Mouse (Mus musculus) urinary bladder, postnatal 10 days (tissue): ENCODE measurements around the gene Atg7.

ENCODE experiments used
- DNase-seq: peaks from one replicate; pipeline ENCODE4 v3.0.0; 2022; ENCODE audit warnings: low spot score

The Atg7 gene

DNA sequence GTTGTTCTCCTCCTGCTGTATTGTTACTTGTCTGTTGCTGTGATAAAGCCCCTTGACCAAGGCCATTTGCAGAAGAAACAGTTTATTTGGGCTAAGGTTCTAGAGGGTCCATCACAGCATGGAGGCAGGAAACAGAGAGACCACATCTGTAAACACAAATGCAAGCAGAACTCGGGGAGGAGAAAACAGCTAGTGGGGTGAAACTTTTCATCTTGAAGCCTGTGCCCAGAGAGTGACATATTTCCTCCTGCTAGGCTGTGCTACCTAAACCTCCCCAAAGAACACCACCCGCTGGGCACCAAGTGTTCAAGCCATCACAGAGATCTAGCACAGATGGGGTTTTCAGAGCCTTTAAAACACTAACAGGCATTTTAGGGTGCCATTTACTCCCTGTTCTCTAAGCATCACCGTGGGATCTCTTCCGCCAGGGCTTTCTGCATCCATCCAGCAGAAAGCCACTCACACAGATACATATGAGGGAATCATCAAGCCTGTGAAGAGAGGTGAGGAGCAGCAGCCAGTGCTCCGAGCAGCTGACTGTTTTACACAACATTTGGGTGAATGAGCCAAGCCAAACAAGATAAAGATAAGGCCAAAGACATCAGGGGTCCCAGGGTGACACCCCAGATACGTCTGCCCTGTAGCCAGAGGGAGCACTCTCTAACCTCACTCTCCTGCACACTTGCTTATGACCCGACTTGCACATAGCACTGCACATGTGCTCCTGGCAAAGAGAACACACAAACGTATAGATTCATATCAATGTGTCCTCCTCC lies 262.5 kb downstream of the Atg7 start:
- no peak for DNase-seq

DNA sequence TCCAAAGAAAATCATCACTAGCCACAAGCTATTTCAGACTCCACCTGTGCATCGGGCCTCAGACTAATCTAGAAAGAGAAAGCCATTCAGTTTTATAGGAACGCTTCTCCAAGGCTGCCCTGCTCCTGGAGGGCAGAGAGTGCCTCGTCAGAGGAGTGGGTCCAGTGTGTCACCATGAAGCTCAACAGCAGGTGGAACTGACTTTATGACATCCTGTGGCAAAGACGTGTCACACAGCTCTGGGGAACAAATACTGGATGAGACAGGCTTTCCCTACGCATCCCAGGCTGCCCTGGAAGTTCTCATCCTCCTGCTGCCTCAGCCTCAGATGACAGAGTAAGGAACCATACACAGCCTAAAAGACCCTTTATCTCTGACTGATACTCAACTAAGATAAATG lies 263.3 kb downstream of the Atg7 start:
- DNase-seq: no peak

DNA sequence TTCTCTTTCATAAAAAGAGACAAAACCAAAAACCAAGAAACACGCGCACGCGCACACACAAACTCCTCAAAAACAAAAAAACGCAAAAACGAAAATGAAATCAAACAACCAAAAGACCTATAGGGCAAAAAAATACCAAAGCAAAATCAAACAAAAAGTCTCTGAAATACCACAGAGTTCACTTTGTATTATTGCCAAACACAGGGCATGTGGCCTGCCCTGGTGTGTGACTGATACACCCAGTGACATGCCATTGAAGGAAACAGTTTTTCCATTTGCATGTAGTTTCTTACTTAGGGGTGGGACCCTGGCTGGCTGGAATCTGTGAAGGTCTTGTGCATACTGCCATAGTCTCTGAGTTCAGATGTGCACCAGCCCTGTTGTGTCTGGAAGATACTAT lies 264.6 kb downstream of the Atg7 start:
- DNase-seq: no peak

DNA sequence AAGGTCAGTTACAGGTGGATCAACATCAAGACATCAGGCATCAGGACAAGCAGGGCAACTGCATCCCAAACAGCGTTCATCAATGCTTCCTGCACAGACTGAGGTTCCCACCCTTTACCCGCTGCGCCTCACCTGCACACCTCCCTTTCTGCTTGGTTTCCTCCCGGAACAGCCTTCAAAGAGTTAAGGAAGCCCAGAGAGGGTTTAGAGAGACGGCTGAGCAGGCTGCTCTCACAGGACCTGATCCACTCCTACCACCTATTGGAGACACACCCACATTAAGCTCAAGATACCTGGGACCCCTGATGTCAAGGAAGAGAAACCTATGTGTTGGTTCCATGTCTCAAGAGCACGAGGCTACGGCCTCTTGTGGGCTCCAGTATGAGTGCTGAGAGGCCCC lies 266.9 kb downstream of the Atg7 start:
- no peak for DNase-seq
